Mouse (Mus musculus) olfactory bulb, adult 2 months (tissue): ENCODE data around the gene March2. TPM values are rescaled to one million over a fixed set of nuclear protein-coding genes. Genes with fewer than 3 reads are reported as not detected.
"Not testable (repeated sequence)": the region's sequence is repeated elsewhere in the genome, so short reads cannot be mapped to it uniquely, and the experiment has no call there.

Experiments used
- H3K27ac ChIP-seq: fragments of 200-500 bp; 2 replicates; pipeline ENCODE4 v1.5.1; 2012; ENCODE audit warnings: low read depth, low read length; ENCODE audit not compliant: insufficient read depth
- H3K4me1 ChIP-seq: fragments of 200-500 bp; 2 replicates; pipeline ENCODE4 v1.6.1; 2012; ENCODE audit warnings: low read length; ENCODE audit not compliant: control insufficient read depth, insufficient read depth
- H3K4me3 ChIP-seq: fragments of 200-500 bp; 2 replicates; pipeline ENCODE4 v1.5.1; 2012; ENCODE audit warnings: mild to moderate bottlenecking, low read depth, low read length, moderate library complexity; ENCODE audit not compliant: insufficient read depth
- CTCF ChIP-seq: fragments of 200-500 bp; IDR thresholded peaks from 2 replicates; pipeline ENCODE4 v1.5.1; 2012; ENCODE audit warnings: low read depth, mild to moderate bottlenecking, low read length, moderate library complexity; ENCODE audit not compliant: insufficient read depth
- POLR2A ChIP-seq: fragments of 200-500 bp; IDR thresholded peaks from 2 replicates; pipeline ENCODE4 v1.6.1; 2012; ENCODE audit warnings: mild to moderate bottlenecking, low read depth, low read length, moderate library complexity; ENCODE audit not compliant: insufficient read depth
- WGBS: fragments of 180-500 bp; shearing (Covaris S2); methylation state at CpG from one replicate; pipeline ENCODE4 v1.1.7; 2018; 5-methylcytosine and 5-hydroxymethylcytosine counted together
- polyA plus RNA-seq: library from polyadenylated mRNA; stranded (reverse); fragments of >200 nt; gene quantifications from 2 replicates; pipeline ENCODE4 v1.2.4, GENCODE M21; 2012; ENCODE audit warnings: low replicate concordance; ENCODE audit not compliant: missing spikeins, insufficient read depth, insufficient read length

The March2 gene
- polyA plus RNA-seq, 1 experiment: not detected

DNA sequence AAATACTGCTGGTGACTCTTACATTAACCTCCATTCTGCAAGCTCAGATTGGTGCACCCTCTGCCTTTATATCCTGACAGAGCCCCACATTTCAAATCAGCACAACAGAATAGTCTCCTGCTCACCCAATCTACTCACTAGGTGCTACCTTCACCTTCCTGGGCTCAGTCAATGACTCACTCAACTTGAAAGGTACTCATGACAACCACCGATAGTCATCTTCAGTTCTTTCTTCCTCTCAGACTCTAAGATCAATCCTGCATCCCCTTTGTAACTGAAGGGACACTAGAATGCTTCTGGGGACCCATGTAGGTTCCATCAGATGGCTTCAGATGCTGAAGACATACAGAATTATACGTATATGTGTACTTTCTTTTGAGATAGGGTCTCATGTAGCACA lies 33.8 kb upstream of the March2 start:
- Histone ChIP-seq H3K4me3 (no peak overlapping the region), H3K27ac (no peak overlapping the region), H3K4me1 (peaks cover 21% of the 10 kb centered on the region)
- TF ChIP-seq POLR2A (no peak), CTCF (no peak)
- 96% methylated on average over 2 of the region's 2 CpGs for WGBS

DNA sequence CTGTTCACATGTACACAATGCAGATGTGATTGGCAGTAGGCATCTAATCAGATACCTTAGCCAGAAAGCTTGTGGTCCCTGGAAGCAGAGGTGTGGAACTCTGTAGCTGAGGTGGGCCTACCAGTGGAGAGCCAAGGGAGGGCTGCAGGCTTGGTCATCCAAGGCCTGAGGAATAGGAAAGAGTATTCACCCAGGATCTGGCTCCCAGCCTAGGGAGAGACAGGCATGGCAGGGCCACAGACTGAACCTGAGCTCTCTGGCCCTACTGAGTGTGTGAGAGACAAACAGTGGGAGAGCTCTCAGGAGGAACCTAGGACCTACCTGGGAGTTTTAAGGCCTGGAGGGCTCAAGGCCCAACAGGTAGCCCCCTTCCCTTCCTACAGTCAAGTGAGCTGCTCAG lies 32.7 kb upstream of the March2 start:
- H3K4me1 ChIP-seq: peaks cover 15% of the 10 kb centered on the region
- H3K4me3 ChIP-seq: no peak overlapping the region
- H3K27ac ChIP-seq: no peak overlapping the region
- no peak for TF ChIP-seq POLR2A
- no peak for TF ChIP-seq CTCF

- Histone ChIP-seq H3K27ac (no peak overlapping the region), H3K4me1 (peaks cover 5% of the 10 kb centered on the region), H3K4me3 (no peak overlapping the region)
- WGBS: 98% methylated on average over 5 of the region's 5 CpGs
- TF ChIP-seq POLR2A (no peak), CTCF (no peak)
Measured at GRCm38 (mm10) chr17:33749451-33749850, 31.0 kb upstream of the March2 start.

DNA sequence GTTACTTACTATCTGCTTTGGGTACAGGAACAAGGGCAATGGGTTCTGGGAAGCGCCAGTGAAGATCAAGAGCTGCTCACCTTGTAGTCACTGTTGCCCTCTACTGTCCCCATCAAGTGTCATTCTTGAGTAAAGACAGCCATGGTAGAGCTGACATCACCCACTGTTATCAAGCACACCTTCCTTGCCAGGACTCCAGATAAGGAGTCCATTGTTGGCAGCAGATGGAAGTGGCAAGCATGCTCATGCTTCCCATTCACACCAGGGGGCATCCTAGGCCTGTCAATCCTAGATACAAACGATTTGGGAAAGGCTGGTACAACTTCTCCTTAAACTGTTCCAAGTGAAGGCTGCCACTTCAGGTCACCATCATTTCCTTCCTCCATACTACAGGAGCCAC lies 27.5 kb upstream of the March2 start:
- no peak overlapping the region for H3K27ac ChIP-seq
- no peak overlapping the region for H3K4me3 ChIP-seq
- TF ChIP-seq CTCF (no peak), POLR2A (no peak)
- H3K4me1 ChIP-seq: no peaks in the 10 kb centered on the region
- 46% methylated on average over 2 of the region's 2 CpGs for WGBS

DNA sequence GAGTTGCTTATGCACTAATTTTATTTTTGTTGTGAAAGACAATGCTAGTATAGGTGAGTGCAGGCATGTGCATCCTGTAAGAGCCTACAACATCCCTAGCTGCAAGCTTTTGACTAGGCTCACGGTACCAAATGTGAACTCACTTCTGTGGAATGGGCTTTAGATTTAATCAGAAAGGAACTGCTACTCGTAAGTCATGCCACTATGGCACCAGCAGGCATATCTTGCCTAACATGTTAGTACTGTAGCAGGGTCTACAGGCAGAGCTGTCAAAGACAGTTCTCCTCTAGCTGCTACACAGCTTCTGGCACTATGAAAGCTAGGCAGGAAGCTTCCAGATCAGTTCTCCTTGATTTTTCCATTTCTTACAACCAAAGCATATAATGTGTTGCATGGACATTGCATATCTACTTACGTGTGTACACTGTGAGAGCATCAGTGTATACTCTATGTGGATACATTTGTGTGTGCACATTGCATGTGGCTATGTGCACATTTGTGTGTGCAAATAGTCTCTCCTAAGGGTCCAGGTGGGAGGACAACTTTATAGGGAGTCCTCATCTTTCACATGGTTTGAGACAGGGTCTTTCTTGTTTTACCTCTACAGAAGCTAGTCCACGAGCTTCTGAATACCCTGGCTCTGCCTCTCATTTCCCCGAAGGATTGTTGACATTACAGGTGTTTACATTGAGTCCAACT lies 26.4 kb upstream of the March2 start:
- H3K4me1 ChIP-seq: no peaks in the 10 kb centered on the region
- TF ChIP-seq POLR2A (no peak), CTCF (no peak)
- WGBS: 84% methylated on average over 5 of the region's 5 CpGs

DNA sequence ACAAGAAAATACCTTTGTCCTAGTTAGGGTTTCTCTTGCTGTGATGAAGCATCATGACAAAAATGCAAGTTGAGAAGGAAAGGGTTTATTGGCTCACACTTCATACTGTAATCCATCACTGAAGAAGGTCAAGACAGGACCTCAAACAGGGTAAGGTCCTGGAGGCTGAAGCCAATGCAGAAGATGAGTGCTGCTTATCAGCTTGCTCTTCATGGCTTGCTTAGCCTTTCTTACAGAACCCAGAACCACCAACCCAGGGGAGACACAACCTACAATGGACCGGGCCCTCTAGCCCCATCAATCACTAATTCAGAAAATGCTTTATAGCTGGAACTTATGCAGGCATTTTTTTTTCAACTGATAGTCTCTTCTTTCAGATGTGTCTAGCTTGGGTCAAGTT lies 23.9 kb upstream of the March2 start:
- no peaks in the 10 kb centered on the region for H3K4me1 ChIP-seq
- WGBS: 91% methylated on average over 1 of the region's 1 CpGs
- H3K4me3 ChIP-seq: no peak overlapping the region
- no peak for TF ChIP-seq CTCF
- TF ChIP-seq POLR2A: no peak
- no peak overlapping the region for H3K27ac ChIP-seq

More for the DNA sequence above, 26.4 kb upstream of the March2 start:
- H3K27ac ChIP-seq: no peak overlapping the region
- no peak overlapping the region for H3K4me3 ChIP-seq

GRCm38 (mm10) chr17:33733526-33733925 lies 15.1 kb upstream of the March2 start:
- 79% methylated on average over 10 of the region's 10 CpGs for WGBS
- not testable (repeated sequence) for H3K4me3 ChIP-seq, H3K27ac ChIP-seq, H3K4me1 ChIP-seq

DNA sequence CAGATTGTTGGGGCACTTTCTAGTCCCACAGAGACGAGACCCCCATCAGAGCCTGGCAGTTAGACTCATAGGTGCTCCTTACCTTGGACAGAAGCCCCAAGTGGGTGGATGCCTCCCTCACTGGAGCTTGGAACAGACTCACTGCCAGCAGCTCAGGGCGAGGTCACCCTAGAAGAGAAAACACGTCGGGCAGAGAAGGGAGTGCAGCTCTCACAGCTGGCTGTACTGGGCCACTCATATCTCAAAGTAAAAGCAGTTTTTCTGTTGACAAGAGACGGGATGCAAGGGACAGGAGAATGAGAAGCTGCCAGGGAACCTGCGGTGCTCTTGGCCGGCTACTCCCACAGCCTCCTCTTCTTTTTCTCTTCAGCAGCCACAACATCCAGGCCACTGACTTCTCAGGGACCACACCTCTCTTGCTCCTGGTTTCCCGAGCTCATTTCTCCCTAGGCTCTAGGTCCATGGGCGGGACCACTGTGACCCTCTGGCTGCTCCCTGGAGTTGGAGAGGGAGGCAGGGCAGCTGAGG lies 14.2 kb upstream of the March2 start:
- H3K27ac ChIP-seq, H3K4me1 ChIP-seq, H3K4me3 ChIP-seq: not testable (repeated sequence)
- 72% methylated on average over 9 of the region's 9 CpGs for WGBS

DNA sequence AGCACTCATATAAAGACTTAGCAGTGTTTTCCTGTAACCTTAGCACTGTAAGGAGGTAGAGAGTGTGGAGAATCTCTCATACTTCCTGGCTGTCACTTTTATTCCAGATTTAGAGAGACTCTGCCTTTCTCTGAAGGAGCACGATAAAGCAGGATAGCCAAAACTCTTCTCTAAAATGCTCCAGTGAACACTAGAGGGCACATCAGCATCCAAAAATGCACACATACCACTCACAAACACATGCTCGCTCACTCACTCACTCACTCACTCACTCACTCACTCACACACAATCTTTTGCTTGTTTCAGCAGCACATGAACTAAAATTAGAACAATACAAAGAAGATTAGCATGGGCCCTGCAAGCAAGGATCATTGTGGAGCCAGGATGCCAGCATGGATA lies 10.7 kb upstream of the March2 start:
- H3K4me1 ChIP-seq: no peaks in the 10 kb centered on the region
- no peak overlapping the region for H3K4me3 ChIP-seq
- 41% methylated on average over 2 of the region's 2 CpGs for WGBS
- TF ChIP-seq CTCF (no peak), POLR2A (no peak)
- no peak overlapping the region for H3K27ac ChIP-seq

- H3K27ac ChIP-seq: no peak overlapping the region
- no peaks in the 10 kb centered on the region for H3K4me1 ChIP-seq
- WGBS: 82% methylated on average over 2 of the region's 2 CpGs
Measured at GRCm38 (mm10) chr17:33728396-33728795, 9.9 kb upstream of the March2 start.

More at GRCm38 (mm10) chr17:33728396-33728795, 9.9 kb upstream of the March2 start:
- no peak overlapping the region for H3K4me3 ChIP-seq
- TF ChIP-seq CTCF (no peak), POLR2A (no peak)
